Mouse (Mus musculus) induced T-regulatory cell, adult 2 months (primary cell): Measurements from ENCODE around the gene Mettl15.
"Not testable (repeated sequence)": the region's sequence is repeated elsewhere in the genome, so short reads cannot be mapped to it uniquely, and the experiment has no call there.

Source experiments
- DNase-seq: peaks from one replicate; pipeline ENCODE4 v3.0.0-alpha.2; 2012; ENCODE audit warnings: low read depth

The Mettl15 gene

DNA sequence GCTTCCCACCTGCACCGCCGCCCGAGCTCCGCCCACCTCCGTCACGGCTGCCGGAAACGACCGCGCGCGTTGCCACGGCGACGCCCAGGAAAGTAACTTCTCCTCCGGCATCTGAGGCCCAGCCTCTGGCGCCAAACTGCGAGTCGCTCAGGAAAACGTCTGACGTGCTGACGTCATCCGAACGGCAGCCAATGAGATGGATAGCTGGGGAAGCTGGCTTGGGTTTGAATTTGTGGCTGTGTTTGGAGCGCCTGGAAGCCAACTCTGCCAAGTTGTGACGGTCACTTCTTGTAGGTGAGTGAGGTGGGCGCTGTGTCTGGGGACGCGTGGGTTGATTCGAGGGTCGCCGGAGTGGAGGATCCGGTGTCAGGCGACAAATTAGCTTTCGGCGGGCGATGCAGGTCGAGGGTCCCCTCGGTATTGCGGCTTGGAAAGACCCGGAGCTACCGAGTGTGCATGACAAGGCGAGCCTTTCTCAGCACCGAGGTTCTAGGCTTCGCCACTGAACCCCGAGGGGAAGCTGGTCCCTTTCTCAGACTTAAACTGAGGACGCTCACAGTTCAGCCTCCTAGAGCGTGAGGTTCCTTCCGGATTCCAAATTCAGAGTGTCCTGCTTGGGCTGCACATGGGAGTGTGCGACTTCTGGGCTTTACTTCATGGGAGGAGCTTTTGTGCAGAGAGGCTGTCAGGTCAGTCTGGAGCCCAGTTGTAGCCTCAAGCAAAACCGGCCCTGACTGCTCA is at the start of gene Mettl15, which contains the start of gene Kif18a:
Gene Mettl15 (minus strand): TSS at position 149 of the 741 bp plus-strand sequence.
Gene Kif18a (plus strand): TSS at position 139 of the 741 bp plus-strand sequence.
- DNase-seq = peak; percentile 98

DNA sequence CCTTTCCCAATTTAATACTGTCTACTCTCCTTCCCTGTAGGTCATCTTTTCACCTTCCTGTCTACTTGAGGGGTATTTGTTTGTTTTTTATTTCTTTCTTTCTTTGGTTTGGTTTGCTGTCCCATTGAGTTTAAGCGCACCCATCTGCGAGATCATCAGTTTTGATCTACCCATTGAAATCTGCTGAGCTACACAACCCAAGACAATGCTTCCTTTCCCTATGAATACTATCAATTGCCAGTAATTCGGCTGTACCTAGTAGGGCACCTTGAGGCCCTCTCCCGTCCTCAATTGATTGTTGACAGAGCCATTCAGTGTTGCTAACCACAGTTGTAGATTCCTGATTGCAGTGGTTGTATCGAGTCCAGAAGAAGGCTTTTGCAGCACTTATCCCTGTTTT is 30.8 kb upstream of the Mettl15 start:
- DNase-seq = no peak

DNA sequence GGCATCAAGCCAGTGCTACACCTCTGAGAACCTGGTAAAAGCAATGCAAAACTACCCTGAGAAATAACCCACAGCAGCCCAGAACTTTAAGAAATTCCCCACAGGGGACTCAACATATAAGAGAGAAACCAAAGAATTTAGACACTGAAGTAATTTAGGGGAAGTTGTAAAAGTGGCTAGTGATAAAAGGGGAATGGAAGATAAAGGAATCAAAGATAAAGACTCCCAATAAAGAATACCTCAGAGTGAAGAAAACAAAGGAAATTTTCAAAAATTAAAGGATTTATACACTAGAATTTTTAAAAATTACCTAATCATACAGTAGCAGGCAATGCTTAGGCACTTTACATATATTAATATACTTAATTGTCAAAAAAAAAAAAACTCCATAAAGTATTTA is 23.1 kb upstream of the Mettl15 start:
- no peak for DNase-seq

DNA sequence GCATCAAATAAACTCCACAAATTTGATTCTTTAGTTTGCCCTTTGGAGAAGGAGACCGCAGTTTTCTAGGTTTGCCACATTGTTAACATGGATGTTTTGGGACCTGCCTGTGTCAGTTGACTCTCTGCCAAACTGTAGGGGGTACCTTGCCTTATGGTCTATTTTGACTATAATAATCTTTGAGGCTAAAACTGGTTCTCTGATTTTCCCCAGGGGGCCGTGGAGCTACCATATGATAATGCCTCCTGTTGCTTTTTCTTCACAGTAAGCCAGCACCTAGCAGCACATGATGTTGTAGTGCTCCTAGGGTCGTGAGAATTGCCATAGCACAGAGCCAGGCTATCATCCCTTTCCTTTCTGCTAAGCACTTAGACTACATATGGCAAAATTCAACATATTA is 21.7 kb upstream of the Mettl15 start:
- DNase-seq = no peak

DNA sequence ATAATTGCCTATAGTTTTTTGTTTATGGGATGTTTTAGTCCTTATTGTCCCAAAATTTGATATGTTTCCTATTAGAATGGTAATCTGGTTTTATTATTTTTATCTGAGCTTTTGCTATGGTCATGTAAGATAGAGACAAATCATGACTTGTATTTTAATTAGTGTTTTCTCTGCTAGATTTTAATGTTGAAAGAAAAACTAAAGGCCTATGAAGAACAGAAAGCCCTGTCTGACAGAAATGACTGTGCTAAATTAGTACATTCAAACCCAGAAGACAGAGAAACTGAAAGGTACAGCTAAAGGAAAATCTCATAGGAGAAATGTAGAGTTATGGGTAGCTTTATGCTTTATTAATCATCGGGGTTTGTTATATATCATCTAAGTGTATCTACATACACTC is 17.6 kb upstream of the Mettl15 start:
- DNase-seq = no peak

DNA sequence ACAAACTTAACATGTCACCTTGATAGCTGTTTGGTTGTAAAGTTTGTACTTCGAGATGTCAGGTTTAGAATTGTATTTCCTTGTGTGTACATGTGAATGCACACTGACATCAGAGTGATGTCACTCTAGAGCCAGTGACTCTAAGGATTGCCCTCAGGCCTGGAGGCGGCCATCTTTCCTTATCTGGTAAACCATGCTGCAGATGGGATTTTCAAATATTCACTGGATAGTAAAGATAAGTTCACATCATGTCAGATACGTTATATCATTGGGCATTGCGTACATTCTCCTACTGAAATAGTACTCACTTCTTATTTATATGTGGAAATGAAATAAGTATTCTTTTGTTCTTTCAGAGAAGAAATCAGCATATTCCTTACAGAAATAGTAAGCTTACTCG is 15.7 kb upstream of the Mettl15 start:
- DNase-seq = no peak

DNA sequence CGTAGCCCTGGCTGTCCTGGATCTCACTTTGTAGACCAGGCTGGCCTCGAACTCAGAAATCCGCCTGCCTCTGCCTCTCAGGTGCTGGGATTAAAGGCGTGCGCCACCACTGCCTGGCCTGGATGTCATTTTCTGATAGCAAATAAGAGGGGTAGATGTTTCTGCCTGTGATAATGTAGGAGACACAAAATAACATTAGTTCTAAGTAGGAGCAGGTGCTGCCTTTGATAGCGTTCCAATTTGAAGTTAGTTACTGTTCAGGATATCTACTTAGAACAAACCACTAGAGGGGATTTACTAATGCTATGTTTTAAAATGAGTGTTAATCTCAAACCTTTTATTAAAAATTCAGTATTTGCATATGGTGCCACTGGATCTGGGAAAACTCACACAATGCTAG is 8.8 kb upstream of the Mettl15 start:
- DNase-seq = no peak

DNA sequence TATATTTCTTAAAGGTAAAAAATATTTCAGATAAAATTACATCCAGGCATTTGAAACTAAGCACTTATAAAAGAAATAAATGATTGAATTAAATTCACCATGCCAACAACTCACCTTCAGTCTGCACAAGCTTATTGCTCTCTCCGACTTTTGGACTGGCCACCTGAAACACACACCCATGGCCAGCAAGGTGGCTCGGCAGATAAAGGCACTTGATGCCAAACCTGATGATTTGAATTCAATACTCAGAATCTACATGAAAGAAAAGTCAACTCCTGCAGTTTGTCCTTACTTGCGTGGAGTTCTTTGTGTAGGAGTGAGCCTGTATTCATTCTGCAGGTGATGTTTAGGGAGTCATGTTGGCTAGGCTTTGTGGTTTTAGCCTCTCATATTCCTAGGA is 3.6 kb upstream of the Mettl15 start:
- DNase-seq = no peak

DNA sequence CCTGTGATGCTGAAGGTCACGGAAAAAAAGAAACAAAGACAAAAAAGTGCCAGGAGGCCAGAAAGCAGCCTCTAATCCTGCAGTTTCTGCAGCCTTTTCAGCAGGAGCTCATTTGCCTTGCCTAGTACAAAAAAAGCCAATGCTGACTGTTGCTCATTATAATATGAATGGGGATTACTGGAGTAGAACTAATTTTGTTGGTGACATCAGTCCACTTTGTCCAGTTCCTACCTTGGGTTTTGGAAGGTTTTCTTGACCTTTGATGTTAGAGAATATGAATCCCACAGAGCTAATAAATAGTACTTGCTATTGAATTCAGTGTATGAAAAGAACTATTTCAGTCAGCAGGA is 768 bp upstream of the Mettl15 start:
- no peak for DNase-seq

DNA sequence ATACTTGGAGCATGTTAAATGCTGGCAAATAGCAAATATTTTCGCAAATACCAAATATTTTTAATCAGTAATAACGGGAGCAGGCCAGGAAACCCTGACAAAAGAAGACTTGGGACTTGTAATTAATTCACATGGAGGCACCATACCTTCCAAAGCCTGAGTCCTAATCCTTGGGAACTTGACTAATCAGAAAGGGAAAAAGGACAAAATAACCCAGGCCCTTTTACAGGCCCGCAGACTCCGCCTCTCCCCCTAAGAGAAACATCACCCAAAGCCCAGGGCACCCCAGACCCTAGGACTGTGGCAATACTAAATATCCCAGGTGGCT is 312 bp downstream of the Mettl15 start:
- no peak for DNase-seq

DNA sequence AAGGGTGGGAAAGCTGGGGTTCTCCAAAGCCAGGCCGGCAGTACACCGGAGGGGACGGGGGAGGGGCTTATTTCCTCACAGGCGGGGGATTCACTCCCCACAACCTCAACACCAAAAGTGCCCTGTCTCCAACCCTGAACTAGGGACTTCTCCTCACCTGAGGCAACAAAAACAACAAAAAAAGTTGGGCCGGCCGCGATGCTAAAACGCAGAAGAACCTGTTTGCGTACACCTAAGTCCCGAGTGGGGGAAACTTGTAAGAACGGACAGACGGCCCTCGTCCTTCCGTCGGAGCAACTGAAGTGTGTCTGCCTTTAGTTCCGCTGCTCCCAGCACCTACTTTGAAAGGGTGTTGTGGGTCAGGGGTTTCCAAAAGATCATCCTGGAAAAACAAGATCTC is 2.5 kb downstream of the Mettl15 start:
- DNase-seq = peak; percentile 74

DNA sequence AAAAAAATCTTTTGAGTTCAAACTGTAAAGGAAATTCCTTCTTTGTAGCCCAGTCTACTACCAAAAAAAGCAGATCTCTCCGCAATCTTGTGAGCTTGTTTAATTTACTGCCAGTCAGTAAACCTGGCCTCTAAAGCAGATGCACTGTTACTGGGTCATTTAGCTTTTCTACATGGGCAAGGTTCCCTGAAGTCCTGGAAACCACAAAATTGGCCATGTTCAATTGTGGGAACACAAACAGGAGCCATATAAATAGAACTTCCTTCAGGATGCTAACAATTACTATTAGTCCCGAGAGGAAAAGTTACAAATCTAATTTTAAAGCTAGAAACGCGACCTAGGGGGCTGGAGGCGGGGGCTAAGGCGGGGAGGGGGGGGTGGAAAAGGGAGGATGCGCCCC is 3.0 kb downstream of the Mettl15 start:
- peak; percentile 33 for DNase-seq

DNA sequence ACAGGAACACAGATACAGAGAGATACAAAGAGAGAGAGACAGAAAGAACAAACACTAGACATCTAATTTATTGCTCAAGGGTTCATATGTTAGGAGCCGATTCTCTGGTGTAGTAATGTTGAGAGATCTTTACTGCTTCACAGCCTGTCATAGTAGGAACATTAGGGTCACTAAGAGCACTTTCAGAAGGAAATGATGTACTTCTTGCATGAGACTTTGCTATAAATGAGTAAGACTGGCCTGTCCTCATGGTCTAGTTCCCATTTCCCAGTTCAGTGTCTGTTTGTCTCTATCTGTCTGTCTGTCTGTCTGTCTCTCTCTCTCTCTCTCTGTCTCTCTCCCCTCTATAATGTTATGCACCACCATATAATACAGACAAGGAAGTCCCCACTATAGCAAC is 7.5 kb downstream of the Mettl15 start:
- no peak for DNase-seq

DNA sequence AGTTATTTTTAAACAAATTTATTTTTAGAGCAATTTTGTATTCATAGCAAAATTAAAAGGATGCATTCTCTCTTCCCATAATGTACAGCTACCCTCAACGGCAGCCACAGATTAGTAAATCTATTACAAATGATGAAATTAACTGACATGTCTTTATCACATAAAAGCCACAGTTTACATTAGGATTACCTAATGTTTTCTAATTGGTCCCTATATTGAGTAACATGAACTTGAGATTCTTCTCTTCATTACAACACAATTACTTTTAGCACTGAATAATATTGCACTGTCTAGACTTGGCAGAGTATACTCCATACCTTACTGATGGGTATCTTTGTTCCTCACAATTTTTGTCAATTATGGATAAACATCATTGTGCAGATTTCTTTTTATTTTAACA is 17.8 kb downstream of the Mettl15 start:
- no peak for DNase-seq

DNA sequence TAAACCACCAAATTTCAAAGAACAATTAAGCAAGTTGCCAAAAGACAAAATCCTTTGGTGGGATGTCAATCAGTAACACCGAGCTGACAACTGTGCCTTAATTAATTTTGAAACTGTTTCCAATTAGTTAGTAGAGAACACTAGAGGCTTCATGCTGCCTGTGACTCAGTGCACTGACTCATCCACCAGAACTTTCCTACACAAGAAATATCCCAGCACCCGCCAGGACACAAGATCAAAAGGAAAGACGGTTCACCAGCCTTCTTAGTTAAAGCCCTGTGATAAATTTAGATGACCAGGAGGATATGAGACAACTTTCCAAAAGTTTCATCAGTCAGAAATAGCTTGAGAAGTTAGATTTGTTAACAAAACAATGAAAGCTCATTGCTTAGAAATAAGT is 38.6 kb downstream of the Mettl15 start:
- no peak for DNase-seq

DNA sequence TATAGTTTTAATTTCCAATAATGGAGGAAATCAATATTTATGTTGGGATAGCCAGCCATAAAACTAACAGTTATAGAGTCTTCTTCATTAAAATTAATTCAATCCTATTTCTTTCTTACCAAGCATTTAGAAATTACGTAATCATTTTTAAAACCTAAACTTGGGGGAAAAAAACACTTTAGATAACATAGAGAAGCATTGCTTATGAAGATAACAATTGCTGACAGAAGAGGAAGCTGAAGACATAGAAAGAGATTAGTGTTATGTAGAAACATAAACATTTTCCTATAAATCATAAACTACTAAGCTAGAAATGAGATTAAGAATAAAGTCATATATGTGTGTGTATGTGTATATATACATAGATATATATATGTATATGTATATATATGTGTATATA is 44.8 kb downstream of the Mettl15 start:
- no peak for DNase-seq

DNA sequence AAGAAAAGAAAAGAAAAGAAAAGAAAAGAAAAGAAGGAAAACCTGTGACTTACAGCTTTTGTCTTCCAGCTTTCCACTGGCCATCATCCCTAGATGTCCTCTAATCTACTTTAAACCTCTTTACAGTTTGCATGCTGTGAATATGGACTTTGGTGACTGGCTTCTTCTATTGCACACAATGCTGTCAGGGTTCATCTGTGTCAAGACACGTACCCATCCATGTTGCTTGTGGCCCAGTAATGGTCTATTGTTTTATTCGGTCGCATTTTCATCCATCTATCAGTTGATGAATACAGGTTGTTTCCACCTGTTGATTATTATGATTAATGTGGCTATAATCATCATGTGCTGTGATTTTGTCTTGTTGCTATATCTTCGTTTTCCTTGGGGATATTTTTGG is 46.7 kb downstream of the Mettl15 start:
- no peak for DNase-seq

DNA sequence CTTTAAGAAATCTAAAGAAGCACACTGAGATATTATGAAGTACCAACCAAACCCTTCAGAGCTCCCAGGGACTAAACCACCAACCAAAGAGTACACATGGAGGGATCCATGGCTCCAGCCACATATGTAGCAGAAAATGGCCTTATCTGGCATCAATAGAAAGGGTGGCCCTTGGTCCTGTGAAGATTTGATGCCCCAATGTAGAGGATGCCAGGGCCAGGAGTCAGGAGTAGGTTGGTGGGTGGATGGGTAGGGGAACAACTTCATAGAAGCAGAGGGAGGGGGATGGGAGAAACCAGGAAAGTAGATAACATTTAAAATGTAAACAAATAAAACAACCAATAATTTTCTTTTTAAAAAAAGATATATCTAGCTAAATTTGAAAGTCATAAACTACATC is 50.1 kb downstream of the Mettl15 start:
- no peak for DNase-seq

DNA sequence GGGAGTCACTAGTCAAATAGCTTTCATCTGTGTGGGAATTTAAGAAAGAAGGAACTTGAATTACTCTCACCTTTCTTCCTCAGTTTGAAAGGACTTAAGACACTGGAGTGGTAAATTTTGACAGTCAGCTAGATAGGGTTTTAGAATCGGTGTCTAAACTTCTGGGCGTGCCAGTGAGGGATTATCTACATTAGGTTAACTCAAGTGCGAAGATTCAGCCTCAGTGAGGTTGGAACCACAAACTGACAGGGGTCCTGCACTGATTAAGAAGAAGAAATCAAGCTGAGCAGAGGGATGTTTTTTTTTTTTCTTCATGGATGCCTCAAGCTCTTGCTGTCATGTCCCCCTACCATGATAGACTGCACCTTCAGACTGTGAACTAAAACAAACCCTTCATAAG is 53.4 kb downstream of the Mettl15 start:
- DNase-seq = no peak

DNA sequence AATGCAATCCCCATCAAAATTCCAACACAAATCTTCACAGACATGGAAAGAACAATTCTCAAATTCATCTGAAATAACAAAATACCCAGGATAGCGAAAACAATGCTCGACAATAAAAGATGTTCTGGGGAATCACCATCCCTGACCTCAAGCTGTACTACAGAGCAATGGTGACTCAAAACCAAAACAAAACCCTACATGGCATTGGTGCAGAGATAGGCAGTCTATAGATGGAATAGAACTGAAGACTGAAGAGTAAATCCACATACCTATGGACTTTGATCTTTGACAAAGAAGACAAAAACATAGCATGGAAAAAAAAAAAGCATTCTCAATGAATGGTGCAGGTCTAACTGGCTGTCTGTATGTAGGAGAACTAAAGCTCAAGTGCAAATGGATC is 59.1 kb downstream of the Mettl15 start:
- peak; percentile 4 for DNase-seq

DNA sequence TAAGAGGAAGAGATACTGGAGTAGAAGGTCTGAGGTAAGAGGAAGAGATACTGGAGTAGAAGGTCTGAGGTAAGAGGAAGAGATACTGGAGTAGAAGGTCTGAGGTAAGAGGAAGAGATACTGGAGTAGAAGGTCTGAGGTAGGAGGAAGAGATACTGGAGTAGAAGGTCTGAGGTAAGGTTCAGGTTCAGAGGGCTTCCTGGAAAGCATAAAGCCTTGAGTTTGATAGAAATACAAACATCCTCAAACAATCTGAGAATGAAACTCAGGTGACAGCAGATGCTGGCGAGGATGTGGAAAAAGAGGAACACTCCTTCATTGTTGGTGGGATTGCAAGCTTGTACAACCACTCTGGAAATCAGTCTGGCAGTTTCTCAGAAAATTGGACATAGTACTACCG is 63.9 kb downstream of the Mettl15 start:
- not testable (repeated sequence) for DNase-seq

DNA sequence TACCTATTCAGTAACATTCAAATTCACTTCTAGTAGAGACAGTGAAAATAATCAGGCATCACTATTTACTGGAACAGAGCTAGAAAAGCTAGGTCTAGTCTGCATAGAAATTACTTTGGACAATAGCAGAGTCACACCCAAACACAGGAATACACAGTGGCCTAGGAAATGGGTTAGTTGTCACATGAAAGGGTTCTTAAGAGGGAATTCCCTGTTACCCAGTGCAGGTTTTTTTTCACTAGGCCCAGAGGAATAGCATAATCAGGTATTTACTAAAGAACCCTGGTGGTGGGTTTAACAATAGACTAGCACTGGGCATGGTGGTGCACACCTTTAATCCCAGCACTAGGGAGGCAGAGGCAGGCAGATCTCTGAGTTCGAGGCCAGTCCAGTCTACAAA is 69.9 kb downstream of the Mettl15 start:
- DNase-seq = not testable (repeated sequence)

DNA sequence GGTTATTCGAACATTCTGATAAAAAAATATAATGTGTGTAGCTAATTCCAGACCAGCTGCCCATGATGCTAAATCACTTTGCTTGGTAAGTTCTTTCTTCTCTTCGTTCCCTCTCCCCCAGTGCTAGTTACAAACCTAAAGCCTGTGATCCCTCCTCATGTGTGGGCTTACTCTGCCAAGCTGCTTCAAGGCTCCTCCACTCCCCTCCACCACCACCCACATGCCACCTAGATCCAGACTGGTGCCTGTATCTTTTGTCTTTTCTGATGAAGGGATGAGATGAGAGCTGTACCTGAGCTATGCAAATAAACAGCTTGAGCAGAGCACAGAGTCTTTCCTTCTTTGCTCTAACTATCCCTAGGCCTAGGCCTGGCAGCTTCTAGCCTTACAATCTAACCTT is 72.5 kb downstream of the Mettl15 start:
- no peak for DNase-seq

DNA sequence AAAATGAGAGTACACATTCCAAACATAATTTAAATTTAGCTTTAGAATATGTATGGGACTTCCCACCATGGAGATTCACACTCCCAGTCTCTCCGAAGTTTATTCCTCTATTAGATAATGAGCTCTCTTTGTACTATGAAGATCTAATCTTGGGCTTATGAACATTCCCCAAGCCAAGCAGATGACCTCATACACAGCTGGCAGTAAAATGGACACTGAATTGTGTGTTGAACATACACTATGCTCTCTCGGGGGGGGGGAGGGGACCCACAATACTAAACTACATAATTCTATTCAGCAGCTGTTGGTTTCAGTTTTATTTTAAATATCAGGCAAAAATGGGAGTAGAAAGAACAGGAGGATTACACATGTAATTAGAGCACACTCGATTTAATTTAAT is 97.6 kb downstream of the Mettl15 start:
- DNase-seq = no peak

DNA sequence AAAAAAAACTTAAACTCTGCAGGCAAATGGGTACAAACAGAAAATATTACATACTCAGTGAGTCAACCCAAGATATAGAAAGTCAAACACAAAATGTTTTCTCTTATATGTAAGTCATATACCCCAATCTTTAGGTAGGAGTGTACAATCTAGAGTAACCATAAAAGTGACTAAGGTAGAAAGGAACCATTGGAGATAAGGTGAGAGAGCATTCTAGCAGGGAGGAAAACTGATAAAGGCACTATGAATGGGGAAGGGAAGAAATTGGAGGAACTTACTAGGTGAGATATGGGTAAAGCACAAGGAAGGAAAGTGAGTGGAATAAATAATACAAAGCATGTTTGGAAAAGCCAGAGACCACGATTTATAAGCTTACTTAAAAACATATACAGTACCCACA is 122.0 kb downstream of the Mettl15 start:
- no peak for DNase-seq
